Mouse (Mus musculus): ENCODE data around the gene Mark4.

The Mark4 gene

GRCm38 (mm10) chr7:19441448-19442091, 17.1 kb downstream of the Mark4 start:
- no peak for DNase-seq (ENCODE audit: low read depth, low spot score)

GRCm38 (mm10) chr7:19437048-19437447, 21.6 kb downstream of the Mark4 start:
- no peak for DNase-seq (ENCODE audit: low read depth, low spot score)

- no peak for DNase-seq (ENCODE audit: low read depth, low spot score)
These were observed 22.3 kb downstream of the Mark4 start for GRCm38 (mm10) chr7:19436276-19436675.

- peak; percentile 71 for DNase-seq (ENCODE audit: low read depth, low spot score)
These were observed 26.1 kb downstream of the Mark4 start for GRCm38 (mm10) chr7:19432475-19432874.

GRCm38 (mm10) chr7:19430402-19430801, 28.2 kb downstream of the Mark4 start:
- no peak for DNase-seq (ENCODE audit: low read depth, low spot score)

- DNase-seq (ENCODE audit: low read depth, low spot score) = peak; percentile 56
These were observed 28.9 kb downstream of the Mark4 start for GRCm38 (mm10) chr7:19429726-19430125.

- DNase-seq (ENCODE audit: low read depth, low spot score) = no peak
These were observed 30.5 kb downstream of the Mark4 start for GRCm38 (mm10) chr7:19427999-19428650.

GRCm38 (mm10) chr7:19426888-19427287, 31.7 kb downstream of the Mark4 start:
- DNase-seq (ENCODE audit: low read depth, low spot score) = no peak

- peak; percentile 51 for DNase-seq (ENCODE audit: low read depth, low spot score)
These were observed 32.3 kb downstream of the Mark4 start for GRCm38 (mm10) chr7:19426349-19426748.

GRCm38 (mm10) chr7:19424051-19424450, 34.6 kb downstream of the Mark4 start:
- DNase-seq (ENCODE audit: low read depth, low spot score) = no peak

GRCm38 (mm10) chr7:19423083-19423482, 35.5 kb downstream of the Mark4 start:
- DNase-seq (ENCODE audit: low read depth, low spot score) = no peak

GRCm38 (mm10) chr7:19420821-19421636, 37.6 kb downstream of the Mark4 start:
- DNase-seq (ENCODE audit: low read depth, low spot score) = peak; percentile 96

- no peak for DNase-seq (ENCODE audit: low read depth, low spot score)
These were observed 38.5 kb downstream of the Mark4 start for GRCm38 (mm10) chr7:19420121-19420520.

GRCm38 (mm10) chr7:19416590-19416989, 42.0 kb downstream of the Mark4 start:
- no peak for DNase-seq (ENCODE audit: low read depth, low spot score)

- DNase-seq (ENCODE audit: low read depth, low spot score) = peak; percentile 41
These were observed 45.1 kb downstream of the Mark4 start for GRCm38 (mm10) chr7:19413525-19413924.

GRCm38 (mm10) chr7:19411783-19412182, 46.8 kb downstream of the Mark4 start:
- no peak for DNase-seq (ENCODE audit: low read depth, low spot score)

- no peak for DNase-seq (ENCODE audit: low read depth, low spot score)
These were observed 47.8 kb downstream of the Mark4 start for GRCm38 (mm10) chr7:19410766-19411344.

GRCm38 (mm10) chr7:19409753-19410152, 48.9 kb downstream of the Mark4 start:
- DNase-seq (ENCODE audit: low read depth, low spot score) = no peak

- peak; percentile 81 for DNase-seq (ENCODE audit: low read depth, low spot score)
These were observed 53.2 kb downstream of the Mark4 start for GRCm38 (mm10) chr7:19405417-19405816.

- DNase-seq (ENCODE audit: low read depth, low spot score) = no peak
These were observed 54.1 kb downstream of the Mark4 start, which contains the start of gene Ckm for GRCm38 (mm10) chr7:19404476-19404875. TSS of gene Ckm (plus strand) at chr7:19404776.

GRCm38 (mm10) chr7:19403731-19404296, 54.8 kb downstream of the Mark4 start, which contains the start of gene Klc3:
TSS of gene Klc3 (minus strand) at chr7:19404104.
- peak; percentile 89 for DNase-seq (ENCODE audit: low read depth, low spot score)

All from ZHBTc4 (cell line).